Mouse (Mus musculus) liver, embryonic 13.5 days (tissue): Measurements from ENCODE around the gene Usp3. TPM values are rescaled to one million over a fixed set of nuclear protein-coding genes. Genes with fewer than 3 reads are reported as not detected.

Experiments used
- ATAC-seq: fragments of 200-750 bp; cut with Nextera tagmentation; 2 replicates; pipeline ENCODE4 v1.8.0; 2017; ENCODE audit warnings: low read depth, mild to moderate bottlenecking, moderate number of reproducible peaks, moderate library complexity
- DNase-seq: peaks from one replicate; pipeline ENCODE4 v3.0.0; 2022
- H3K27ac ChIP-seq: fragments of 300-500 bp; sonication (generic); 2 replicates; pipeline ENCODE4 v1.5.1; 2015; ENCODE audit warnings: moderate library complexity, mild to moderate bottlenecking, inconsistent platforms
- H3K27me3 ChIP-seq: fragments of 300-500 bp; sonication (generic); 2 replicates; pipeline ENCODE4 v1.6.1; 2015; ENCODE audit warnings: mild to moderate bottlenecking, inconsistent platforms
- H3K36me3 ChIP-seq: fragments of 300-500 bp; sonication (generic); 2 replicates; pipeline ENCODE4 v1.6.1; 2015; ENCODE audit warnings: mild to moderate bottlenecking, inconsistent platforms
- H3K4me1 ChIP-seq: fragments of 300-500 bp; sonication (generic); replicated peaks from 2 replicates; pipeline ENCODE4 v1.6.1; 2015; ENCODE audit warnings: inconsistent platforms
- H3K4me2 ChIP-seq: fragments of 300-500 bp; sonication (generic); 2 replicates; pipeline ENCODE4 v1.6.1; 2015; ENCODE audit warnings: inconsistent platforms, mild to moderate bottlenecking, moderate library complexity
- H3K4me3 ChIP-seq: fragments of 300-500 bp; sonication (generic); replicated peaks from 2 replicates; pipeline ENCODE4 v1.5.1; 2015; ENCODE audit warnings: mild to moderate bottlenecking, inconsistent platforms
- H3K9ac ChIP-seq: fragments of 300-500 bp; sonication (generic); 2 replicates; pipeline ENCODE4 v1.6.1; 2015; ENCODE audit warnings: mild to moderate bottlenecking, inconsistent platforms
- H3K9me3 ChIP-seq: fragments of 300-500 bp; sonication (generic); replicated peaks from 2 replicates; pipeline ENCODE4 v1.6.1; 2016; ENCODE audit warnings: inconsistent platforms
- WGBS: fragments of 180-500 bp; shearing (Covaris S2); methylation state at CpG from one replicate; pipeline ENCODE4 v1.1.7; 2015; ENCODE audit not compliant: insufficient replicate concordance; 5-methylcytosine and 5-hydroxymethylcytosine counted together
- polyA plus RNA-seq: library from polyadenylated mRNA; unstranded; fragments of >200 nt; fragmentation: Nextera tagmentation; extraction: Ambion mirVana; gene quantifications from 2 replicates; pipeline ENCODE4 v1.2.1, GENCODE M21; 2015

The Usp3 gene
- polyA plus RNA-seq, 1 experiment from 2014 or later, result 18.8 TPM

GRCm38 (mm10) chr9:66617812-66618211, 24.9 kb upstream of the Usp3 start:
- no peak for ATAC-seq
- H3K9ac ChIP-seq, result no peak overlapping the region
- H3K9me3 ChIP-seq, result no peaks in the 10 kb centered on the region
- H3K4me2 ChIP-seq, result no peak overlapping the region
- H3K4me3 ChIP-seq, result no peak overlapping the region
- H3K4me1 ChIP-seq, result peaks cover 36% of the 10 kb centered on the region
- 74% methylated on average over 2 of the region's 2 CpGs for WGBS
- no peaks in the 10 kb centered on the region for H3K27me3 ChIP-seq
- no peak overlapping the region for H3K27ac ChIP-seq
- DNase-seq, result no peak
- H3K36me3 ChIP-seq, result no peaks in the 10 kb centered on the region

GRCm38 (mm10) chr9:66616858-66617257, 23.9 kb upstream of the Usp3 start:
- Histone ChIP-seq H3K27me3 (no peaks in the 10 kb centered on the region), H3K27ac (no peak overlapping the region), H3K9ac (no peak overlapping the region), H3K4me3 (no peak overlapping the region), H3K36me3 (no peaks in the 10 kb centered on the region), H3K9me3 (no peaks in the 10 kb centered on the region), H3K4me1 (peaks cover 38% of the 10 kb centered on the region), H3K4me2 (no peak overlapping the region)
- 11% methylated on average over 4 of the region's 4 CpGs for WGBS
- DNase-seq, result no peak
- no peak for ATAC-seq

GRCm38 (mm10) chr9:66615141-66615540, 22.2 kb upstream of the Usp3 start:
- no peak overlapping the region for H3K4me2 ChIP-seq
- ATAC-seq (no peak), DNase-seq (no peak)
- H3K4me3 ChIP-seq, result no peak overlapping the region
- H3K4me1 ChIP-seq, result peaks cover 26% of the 10 kb centered on the region
- no peaks in the 10 kb centered on the region for H3K27me3 ChIP-seq
- WGBS, result 33% methylated on average over 9 of the region's 9 CpGs
- H3K27ac ChIP-seq, result no peak overlapping the region
- H3K9me3 ChIP-seq, result no peaks in the 10 kb centered on the region
- no peak overlapping the region for H3K9ac ChIP-seq
- H3K36me3 ChIP-seq, result no peaks in the 10 kb centered on the region

- Histone ChIP-seq H3K9me3 (no peaks in the 10 kb centered on the region), H3K9ac (no peak overlapping the region), H3K36me3 (no peaks in the 10 kb centered on the region), H3K27ac (no peak overlapping the region), H3K4me3 (no peak overlapping the region), H3K27me3 (no peaks in the 10 kb centered on the region), H3K4me1 (peaks cover 20% of the 10 kb centered on the region), H3K4me2 (no peak overlapping the region)
- DNase-seq (no peak), ATAC-seq (no peak)
- 77% methylated on average over 7 of the region's 7 CpGs for WGBS
These were observed 21.6 kb upstream of the Usp3 start for GRCm38 (mm10) chr9:66614547-66614946.

- Histone ChIP-seq H3K4me1 (peaks cover 17% of the 10 kb centered on the region; the same call in 1 of the 2 replicates), H3K9me3 (no peaks in the 10 kb centered on the region), H3K4me2 (no peak overlapping the region), H3K27ac (no peak overlapping the region), H3K27me3 (no peaks in the 10 kb centered on the region), H3K36me3 (no peaks in the 10 kb centered on the region), H3K4me3 (no peak overlapping the region), H3K9ac (no peak overlapping the region)
- WGBS, result 74% methylated on average over 7 of the region's 7 CpGs
- no peak for ATAC-seq
- DNase-seq, result no peak
These were observed 20.7 kb upstream of the Usp3 start for GRCm38 (mm10) chr9:66613667-66614066.

- H3K9me3 ChIP-seq, result no peaks in the 10 kb centered on the region
- no peaks in the 10 kb centered on the region for H3K36me3 ChIP-seq
- peaks cover 12% of the 10 kb centered on the region; the same call in 1 of the 2 replicates for H3K4me1 ChIP-seq
- no peak overlapping the region for H3K27ac ChIP-seq
- H3K4me3 ChIP-seq, result no peak overlapping the region
- DNase-seq (peak; percentile 62), ATAC-seq (peak; percentile 71)
- WGBS, result 18% methylated on average over 18 of the region's 18 CpGs
- no peaks in the 10 kb centered on the region for H3K27me3 ChIP-seq
- 0 out of 2 replicates have a peak overlapping the region, but pooled peaks have one; percentile 7 for H3K4me2 ChIP-seq
- H3K9ac ChIP-seq, result no peak overlapping the region
These were observed 18.6 kb upstream of the Usp3 start for GRCm38 (mm10) chr9:66611478-66612093.

- Histone ChIP-seq H3K4me1 (peaks cover 23% of the 10 kb centered on the region), H3K27me3 (no peaks in the 10 kb centered on the region), H3K9ac (no peak overlapping the region), H3K4me3 (no peak overlapping the region), H3K36me3 (no peaks in the 10 kb centered on the region), H3K9me3 (no peaks in the 10 kb centered on the region), H3K4me2 (no peak overlapping the region), H3K27ac (no peak overlapping the region)
- DNase-seq (no peak), ATAC-seq (no peak)
- 56% methylated on average over 5 of the region's 5 CpGs for WGBS
These were observed 15.9 kb upstream of the Usp3 start for GRCm38 (mm10) chr9:66608817-66609345.

- no peaks in the 10 kb centered on the region for H3K27me3 ChIP-seq
- H3K4me2 ChIP-seq, result peak overlapping the region; percentile 6; the same call in 1 of the 2 replicates
- no peaks in the 10 kb centered on the region for H3K36me3 ChIP-seq
- H3K9ac ChIP-seq, result no peak overlapping the region
- DNase-seq (no peak), ATAC-seq (no peak)
- H3K9me3 ChIP-seq, result no peaks in the 10 kb centered on the region
- peaks cover 26% of the 10 kb centered on the region for H3K4me1 ChIP-seq
- WGBS, result 55% methylated on average over 12 of the region's 12 CpGs
- no peak overlapping the region for H3K27ac ChIP-seq
- H3K4me3 ChIP-seq, result no peak overlapping the region
These were observed 13.9 kb upstream of the Usp3 start for GRCm38 (mm10) chr9:66606851-66607250.

- peaks cover 23% of the 10 kb centered on the region for H3K4me1 ChIP-seq
- no peaks in the 10 kb centered on the region for H3K27me3 ChIP-seq
- WGBS, result 73% methylated on average over 13 of the region's 13 CpGs
- no peaks in the 10 kb centered on the region for H3K36me3 ChIP-seq
- ATAC-seq (no peak), DNase-seq (no peak)
- H3K9ac ChIP-seq, result no peak overlapping the region
- no peaks in the 10 kb centered on the region for H3K9me3 ChIP-seq
- no peak overlapping the region for H3K4me3 ChIP-seq
- H3K4me2 ChIP-seq, result peak overlapping the region; percentile 6; the same call in 1 of the 2 replicates
- H3K27ac ChIP-seq, result no peak overlapping the region
These were observed 13.2 kb upstream of the Usp3 start for GRCm38 (mm10) chr9:66605876-66606750.

- H3K4me2 ChIP-seq, result no peak overlapping the region
- ATAC-seq (no peak; the same call in 1 of the 2 replicates), DNase-seq (no peak)
- H3K9ac ChIP-seq, result no peak overlapping the region
- H3K4me1 ChIP-seq, result peaks cover 37% of the 10 kb centered on the region
- H3K4me3 ChIP-seq, result no peak overlapping the region
- no peaks in the 10 kb centered on the region for H3K36me3 ChIP-seq
- H3K27me3 ChIP-seq, result no peaks in the 10 kb centered on the region
- H3K27ac ChIP-seq, result peak overlapping the region; percentile 25; the same call in 1 of the 2 replicates
- WGBS, result 49% methylated on average over 8 of the region's 8 CpGs
- H3K9me3 ChIP-seq, result no peaks in the 10 kb centered on the region
These were observed 11.6 kb upstream of the Usp3 start for GRCm38 (mm10) chr9:66604349-66605206.

GRCm38 (mm10) chr9:66603907-66604306, 11.0 kb upstream of the Usp3 start:
- no peak for ATAC-seq
- no peak overlapping the region for H3K4me2 ChIP-seq
- DNase-seq, result no peak
- H3K4me1 ChIP-seq, result peaks cover 42% of the 10 kb centered on the region
- 81% methylated on average over 1 of the region's 1 CpGs for WGBS
- H3K9ac ChIP-seq, result no peak overlapping the region
- peak overlapping the region; percentile 25; the same call in 1 of the 2 replicates for H3K27ac ChIP-seq
- no peaks in the 10 kb centered on the region for H3K36me3 ChIP-seq
- H3K27me3 ChIP-seq, result no peaks in the 10 kb centered on the region
- no peaks in the 10 kb centered on the region for H3K9me3 ChIP-seq
- no peak overlapping the region for H3K4me3 ChIP-seq
